Mouse (Mus musculus): ENCODE data around the gene 1700025G04Rik. TPM values are rescaled to one million over a fixed set of nuclear protein-coding genes. Genes with fewer than 3 reads are reported as not detected.

Gene 1700025G04Rik
- total RNA-seq, 2 experiments from 2014 or later, result 62.8 to 67.7 TPM

DNA sequence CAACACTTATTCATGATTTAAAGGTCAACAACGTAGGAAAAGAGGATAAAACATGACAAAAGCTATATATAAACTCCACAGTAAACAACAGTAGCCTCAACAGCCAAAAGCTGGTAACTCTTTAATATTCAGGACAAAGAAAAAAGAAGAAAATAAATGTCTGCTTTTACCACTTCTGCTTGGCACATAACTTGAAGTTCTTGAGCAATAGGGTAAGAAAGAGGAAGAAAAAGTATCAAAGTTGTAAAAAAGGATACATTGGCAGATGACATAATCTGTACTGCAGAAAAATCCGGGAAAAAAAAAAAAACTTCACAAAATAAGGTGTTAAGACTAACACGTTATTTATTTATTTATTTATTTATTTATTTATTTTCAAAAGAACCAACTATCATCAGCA, 131.5 kb downstream of the 1700025G04Rik start:
- DNase-seq, result no peak

DNA sequence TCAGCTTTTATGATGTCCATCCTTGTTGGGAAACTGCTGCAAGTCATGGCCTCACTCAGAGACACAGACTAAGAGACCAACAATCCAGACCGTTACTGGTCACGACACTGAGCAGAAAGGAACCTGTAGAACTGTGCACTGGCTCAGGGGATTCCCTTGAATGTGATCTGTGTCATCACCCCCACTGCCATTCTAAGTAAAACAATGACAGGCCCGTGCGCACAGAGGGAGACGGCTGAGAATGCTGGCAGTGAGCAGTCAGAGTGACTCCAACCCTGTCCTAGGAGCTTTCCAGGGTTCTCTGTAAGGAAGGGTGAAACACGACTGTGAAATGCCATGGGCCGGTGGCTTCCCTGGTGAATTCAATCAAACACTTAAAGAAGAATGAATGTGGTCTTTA, 132.3 kb downstream of the 1700025G04Rik start:
- DNase-seq, result peak; percentile 21

DNA sequence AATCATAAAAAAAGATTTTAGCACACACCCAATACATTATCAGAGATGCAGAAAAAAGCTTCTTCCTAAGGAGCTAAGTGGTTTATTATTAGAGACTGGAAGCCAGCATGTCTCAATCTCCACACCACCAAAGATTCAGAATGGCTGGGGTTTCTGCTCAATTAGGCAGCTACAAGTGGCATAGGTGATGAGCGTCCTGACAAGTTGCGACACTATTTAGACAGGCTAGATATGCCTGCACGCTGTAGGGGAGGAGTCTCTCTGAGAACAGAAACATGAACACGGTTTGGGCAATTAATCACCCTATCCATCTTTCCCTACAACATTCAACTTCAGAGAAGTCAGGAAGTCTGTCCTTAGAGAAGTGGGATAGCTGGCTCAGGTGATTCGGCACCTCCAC, 134.1 kb downstream of the 1700025G04Rik start:
- DNase-seq, result no peak

DNA sequence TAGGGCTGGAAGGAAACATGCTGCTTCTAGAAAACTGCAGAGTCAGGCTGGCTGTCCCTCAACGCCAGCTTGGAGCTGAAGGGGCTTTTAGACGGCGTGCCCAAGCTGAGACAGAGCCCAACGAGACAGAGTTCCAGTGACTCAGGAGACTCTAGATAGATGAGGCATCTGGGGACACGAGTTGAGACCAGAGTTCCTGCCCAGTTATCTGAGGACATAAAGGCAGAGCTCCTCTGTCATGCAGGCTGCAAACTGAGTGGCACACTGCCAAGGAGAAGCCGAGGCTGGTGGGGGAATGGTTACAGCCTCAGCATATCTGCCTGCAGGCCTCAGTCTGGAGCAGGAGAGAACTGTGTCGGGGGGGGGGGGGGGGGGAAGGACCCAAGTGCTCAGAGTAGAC, 136.4 kb downstream of the 1700025G04Rik start:
- peak; percentile 90 for DNase-seq

DNA sequence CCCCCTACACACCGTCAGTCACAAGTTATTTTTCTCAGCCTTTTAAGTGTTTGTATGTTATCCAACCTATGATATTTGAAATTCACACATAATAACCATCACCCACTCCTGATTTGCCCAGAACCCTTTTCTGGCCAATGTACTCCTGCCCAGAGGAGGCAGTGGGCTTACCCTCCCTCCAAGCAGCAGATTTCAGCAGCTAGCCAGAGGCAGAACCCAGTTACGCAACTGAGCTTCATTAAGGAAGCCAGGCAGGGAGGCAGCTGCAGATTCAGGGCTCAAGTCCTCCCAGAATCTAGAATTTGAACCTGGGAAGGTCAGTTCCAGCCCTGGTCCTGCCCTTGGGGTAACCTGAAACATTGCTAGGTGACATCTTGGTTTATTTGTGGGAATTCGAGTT, 141.9 kb downstream of the 1700025G04Rik start:
- DNase-seq, result no peak

DNA sequence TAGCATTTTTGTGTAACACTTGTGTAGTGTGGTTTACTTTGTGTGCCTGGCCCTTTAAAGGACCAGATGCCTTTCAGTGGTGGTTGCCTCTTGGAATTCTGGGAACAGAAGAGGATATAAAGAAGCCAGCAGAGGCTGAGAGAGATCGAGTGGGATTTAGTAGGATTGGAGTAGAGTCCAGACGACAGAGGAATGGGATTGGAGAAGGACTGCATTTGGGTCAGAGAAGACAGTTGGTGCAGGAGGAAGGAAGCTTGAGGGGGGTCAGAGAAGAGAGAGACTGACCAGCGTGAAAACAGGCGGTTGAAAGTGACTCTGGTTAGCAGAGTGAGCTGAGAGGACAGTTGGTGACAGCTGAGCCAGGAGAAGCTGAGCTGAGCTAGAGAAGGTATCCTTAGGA, 142.4 kb downstream of the 1700025G04Rik start:
- DNase-seq, result no peak

DNA sequence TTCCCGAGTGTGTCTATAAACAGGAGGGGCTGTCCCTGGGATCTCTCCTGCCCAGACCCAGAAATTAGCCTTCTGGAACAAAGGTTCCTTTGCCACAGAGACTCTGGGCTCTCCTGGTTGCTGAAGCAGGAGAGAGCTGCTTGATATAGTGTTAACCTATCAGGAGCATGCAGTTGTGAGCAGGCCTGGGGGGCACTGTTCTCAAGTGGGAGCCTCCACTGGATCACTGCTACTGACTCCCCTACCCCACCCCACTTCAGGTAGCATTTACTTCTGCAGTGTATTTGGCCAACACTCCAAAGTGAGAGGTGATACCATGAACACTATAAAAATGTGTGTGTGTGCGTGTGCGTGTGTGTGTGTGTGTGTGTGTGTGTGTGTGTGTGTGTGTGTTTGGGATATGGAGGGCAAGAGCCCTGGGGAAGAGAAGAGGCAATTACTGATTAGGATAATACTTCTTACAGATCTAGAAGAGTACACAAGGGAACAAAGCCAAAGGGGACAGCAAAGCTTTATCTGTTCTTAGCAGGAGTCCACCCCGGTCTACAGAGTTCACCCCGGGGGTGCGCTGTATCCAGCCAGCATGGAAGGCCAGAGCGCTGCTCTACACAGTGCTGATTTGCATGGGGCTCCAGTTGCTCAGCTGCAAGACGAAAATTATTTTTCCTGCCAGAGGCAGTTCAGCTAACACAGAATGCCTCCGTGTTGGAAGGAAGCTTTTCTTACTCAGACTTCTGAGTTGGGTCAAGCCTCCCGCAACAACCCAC, 145.3 kb downstream of the 1700025G04Rik start:
- no peak for DNase-seq

DNA sequence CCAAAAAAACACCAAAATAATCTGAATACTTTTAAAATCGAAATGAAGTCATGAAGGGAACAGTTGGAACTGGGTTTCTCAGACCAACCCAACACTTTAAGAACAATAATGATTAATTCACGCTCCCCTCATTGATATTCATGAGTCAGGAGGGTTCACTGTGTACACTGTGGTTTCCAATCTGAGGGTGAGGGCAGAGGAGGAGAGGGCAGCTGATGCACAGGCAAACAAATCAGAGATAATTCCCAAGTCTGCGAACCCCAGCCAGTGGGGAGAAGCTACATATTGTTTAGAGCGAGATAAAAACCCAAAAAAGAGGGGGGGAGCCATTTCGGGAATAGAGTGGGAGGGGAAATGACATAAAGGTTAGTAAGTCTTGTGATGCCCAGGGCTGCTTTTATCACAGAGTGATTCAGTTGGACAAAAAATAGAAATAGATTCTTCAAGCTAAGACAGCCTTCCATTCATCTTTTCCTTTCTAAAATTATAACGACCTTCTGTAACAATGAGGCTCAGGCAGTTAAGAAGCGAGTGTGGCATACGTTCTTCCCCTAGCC, 146.2 kb downstream of the 1700025G04Rik start:
- no peak for DNase-seq

DNA sequence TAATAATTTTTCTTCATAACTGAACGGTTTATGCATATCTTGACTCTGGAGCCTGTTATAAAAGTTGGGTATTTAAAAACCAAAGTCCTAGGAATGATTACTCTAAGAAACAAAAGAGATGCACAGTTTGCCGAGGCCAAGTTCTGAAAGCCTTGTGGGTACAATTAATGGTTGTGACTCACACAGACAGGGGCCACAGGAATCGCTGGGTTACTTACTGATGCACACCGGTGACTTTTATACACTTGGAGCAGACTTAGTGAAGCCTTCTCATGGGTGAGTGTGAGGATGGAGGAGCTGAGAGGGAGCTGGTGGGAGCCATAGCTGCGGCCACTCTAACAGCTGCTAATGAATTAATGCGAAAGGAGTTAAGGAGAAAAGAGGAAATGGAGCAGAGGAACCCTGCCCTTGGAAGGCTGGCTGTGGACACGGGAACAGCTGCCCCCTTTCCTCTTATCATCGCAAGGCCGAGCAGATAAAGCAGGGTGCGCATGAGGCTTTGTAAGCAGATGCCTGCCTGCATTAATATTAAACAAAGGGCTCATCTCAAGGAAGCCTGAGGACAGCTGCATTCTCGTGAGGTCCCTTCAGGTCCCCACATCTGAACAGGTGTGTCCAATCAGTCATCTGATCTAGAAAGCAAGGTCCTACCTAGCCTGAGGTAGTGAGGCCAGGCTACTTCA, 146.8 kb downstream of the 1700025G04Rik start:
- DNase-seq, result no peak

DNA sequence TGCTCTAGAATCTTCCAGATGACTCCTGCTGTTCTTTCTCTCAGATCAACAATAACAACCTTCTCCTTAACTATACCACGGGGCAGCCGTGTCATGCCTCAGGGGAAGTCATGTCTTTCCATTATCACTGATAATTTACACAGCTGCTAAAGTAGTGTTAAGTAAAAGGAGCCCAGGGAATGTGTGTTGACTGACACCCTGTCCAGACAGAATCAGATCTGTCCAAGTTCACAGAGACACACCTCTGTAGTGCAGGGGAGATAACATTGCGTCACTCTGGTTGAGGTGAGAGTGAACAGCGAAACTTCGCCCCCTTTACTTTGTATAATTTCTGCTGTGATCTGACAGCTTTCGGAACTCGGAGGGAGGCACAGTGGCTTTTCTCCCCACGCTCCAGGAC, 149.9 kb downstream of the 1700025G04Rik start:
- no peak for DNase-seq

DNA sequence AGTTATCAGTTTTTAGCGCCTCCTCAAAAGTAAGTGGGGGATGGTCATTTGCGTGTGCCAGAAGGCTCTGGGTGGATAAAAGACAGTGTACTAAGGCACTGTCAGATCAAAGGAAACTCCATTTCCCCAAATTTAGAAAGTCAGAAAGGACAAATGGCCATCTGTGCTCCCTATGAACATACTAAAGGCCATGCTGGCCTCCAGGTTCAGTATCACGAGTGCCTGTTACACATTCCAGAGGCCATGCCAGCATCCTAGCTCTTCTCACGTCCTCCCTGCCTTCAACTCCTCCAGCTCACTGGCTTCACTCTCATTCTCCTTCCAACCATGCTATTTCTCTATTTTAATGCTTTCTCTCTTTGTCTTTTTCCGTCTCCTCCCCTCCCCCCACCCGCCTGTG, 150.4 kb downstream of the 1700025G04Rik start:
- DNase-seq, result no peak

DNA sequence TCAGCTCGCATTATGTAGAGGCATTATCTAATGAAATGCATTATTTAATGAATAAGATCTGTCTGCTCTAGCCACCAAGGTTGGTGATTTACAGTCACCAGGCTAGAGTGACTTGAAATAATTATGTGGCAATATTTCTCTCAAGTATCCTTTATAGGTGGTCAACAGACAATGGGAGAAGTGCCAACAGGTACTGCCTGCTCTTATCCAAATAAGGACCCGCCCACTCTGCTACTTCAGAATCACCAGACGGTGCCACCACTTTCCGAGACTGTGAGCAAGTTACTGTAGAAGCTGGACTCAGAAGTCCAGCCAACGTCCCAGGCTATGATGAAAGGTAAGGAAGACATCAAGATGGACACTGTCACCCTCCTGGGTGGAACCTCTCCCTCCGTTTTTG, 156.3 kb downstream of the 1700025G04Rik start:
- no peak for DNase-seq

DNA sequence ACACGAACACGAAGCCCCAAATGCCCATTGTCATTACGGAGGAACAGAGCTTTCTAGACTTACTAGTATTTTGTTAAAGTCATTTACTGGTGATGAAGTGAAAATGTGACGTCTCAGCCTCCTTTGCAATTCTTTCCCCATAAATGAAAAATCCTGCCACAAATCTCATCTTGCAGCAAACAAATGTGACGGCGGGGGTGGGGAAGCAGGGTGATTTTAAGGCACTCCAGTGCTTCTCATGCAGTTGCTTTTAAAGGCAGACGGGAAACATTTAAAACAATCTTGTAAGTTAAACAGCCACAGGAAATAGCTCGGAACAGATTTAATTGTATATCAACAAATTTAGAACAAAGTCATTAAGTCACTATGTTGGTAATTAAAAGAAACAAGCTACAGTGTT, 163.1 kb downstream of the 1700025G04Rik start:
- no peak for DNase-seq

DNA sequence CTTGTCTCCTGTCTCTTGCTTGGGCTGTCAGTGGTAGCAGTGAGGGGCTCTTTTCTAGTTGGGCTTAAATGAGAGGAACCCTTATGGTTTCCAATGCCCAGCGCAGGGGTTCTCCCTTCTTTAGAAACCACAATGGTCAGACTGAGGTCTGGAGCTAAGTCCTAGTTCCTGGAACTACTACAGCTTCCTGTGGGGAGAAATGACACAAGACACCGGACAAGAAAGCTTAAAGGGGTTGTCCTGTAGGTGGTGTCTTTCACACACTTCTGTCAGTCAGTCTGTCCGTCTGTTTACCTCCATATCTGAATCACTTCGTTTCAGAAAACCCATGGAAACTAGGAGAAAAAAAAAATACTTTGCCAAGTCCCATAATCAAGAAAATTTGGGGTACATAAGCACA, 163.8 kb downstream of the 1700025G04Rik start:
- DNase-seq, result no peak

DNA sequence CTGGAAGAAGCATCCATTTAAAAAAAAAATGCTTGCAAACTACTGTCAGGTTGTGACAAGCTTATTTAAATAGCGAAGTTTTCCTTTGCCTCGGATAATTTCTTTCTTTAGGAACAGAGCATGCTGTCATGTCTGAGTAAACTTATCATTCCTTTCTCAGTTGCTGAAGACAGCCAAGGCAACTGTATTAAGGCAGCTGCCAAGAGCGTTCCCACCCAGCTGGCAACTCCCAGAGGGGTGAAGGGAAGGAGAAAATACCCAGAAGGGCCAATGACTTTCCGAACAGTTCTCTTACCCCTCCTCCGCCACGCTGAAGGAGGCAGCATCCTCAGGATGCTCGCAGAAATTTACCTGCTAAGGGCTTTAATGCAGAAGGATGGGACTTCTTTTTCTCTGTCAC, 164.2 kb downstream of the 1700025G04Rik start:
- peak; percentile 24 for DNase-seq

DNA sequence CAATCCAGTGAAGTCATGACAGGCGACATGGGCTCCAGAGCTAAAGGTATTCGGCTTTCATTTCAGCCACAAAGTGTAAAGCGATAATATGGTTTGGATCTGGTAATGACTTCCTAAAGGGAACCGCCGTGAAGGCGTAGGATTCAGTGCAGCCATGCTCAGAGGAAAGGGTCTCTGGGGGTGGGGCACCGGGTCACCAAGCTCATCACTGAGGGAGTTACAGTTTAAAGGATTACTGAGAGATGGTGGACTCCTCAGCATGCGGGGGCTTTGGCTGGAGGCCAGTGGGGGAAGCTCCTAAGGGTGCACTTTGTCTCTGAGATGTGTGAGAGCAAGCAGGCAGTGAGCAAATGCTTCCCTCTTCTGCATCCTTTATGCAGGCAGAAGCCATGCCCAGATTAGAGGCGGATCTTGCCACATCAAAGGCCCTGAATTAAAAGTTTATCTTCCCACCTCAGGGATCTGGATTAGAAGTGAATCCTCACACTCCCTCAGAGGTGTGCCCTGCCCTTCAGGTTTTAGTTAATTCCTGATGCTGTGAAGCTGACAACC, 171.0 kb downstream of the 1700025G04Rik start:
- no peak for DNase-seq

DNA sequence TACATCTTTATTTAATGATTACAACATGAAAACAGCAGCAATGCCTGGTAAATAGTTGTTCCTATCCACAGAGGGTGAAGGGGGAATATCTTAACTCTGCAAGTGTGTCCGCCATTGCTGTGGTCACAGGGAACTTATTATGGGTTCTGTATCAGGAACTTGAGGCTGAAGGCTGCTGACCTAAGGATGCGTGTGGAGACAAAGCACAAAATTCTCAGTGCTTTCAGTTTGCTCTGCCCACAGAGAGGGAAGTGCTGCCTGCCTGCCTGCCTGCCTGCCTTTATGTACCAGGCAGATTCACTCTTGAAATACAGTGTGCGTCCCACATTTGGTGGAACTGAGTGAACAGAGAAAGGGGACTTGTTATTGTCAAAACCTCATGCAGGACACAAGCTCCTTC, 172.2 kb downstream of the 1700025G04Rik start:
- DNase-seq, result no peak

DNA sequence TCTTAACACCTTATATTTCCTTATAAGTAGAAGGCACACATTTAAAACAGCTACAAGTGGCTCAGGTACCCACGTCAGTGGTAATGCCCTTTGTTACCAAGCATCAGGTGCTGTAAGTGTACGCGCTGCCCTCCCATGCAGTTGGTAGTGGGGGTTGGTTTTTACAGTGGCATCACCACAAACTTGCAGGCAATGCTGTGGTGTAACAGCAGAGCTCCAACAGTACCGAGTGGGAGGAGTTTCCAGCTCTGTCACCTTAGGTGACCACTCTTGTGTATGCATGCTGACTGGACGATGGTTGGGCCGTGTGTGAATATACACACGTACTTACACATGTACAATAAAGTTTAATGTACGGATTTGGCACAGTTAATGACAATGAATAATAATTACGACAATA, 175.4 kb downstream of the 1700025G04Rik start:
- DNase-seq, result no peak

DNA sequence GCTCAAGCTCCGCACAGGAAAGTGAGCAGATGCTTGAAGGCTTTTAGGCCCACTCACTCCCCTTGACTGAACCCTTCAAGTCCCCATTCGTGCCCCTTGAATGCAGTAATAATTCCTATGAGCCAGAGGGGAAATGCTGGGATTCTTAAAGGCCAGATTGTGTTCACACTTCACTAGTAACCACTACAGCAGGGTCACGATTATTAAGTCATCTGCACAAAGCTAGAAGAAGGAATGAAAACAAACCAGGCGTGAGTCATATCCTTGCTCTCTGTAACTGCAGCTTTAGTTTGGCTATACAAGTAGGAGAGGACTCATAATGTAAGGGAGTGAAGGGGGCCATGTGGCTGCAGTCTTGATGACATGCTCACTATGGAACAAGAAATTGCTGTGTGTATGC, 182.9 kb downstream of the 1700025G04Rik start:
- DNase-seq, result no peak

DNA sequence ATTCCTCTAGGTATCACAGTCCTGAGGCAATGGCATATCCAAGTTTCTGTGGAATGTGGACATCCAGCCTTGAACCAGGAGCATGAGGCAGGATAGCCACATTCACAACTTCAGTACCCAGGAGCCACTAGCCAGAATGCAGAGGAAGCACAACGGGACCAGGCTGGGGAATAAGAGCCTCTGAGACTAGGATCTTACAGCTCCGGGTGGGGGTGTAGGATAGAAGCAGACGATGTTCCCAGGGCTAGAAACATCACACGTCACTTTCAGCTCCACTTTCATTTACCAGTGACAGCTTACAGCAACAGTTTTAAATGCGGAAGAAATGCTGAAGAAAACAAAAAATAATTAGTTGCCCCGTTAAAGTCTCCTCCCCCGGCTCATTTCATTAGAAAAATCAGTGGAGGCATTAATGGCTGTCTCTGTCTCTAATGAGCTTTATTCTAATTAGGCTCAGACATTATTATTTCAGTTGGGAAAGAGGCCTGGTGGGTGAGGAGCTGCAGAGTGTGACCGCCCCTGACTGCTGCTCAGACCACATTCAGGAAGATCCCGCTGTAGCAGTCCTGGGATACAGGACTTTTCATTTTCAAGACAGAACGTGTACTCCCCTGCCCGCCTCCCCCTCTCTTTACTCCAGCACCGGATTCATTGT, 189.1 kb downstream of the 1700025G04Rik start:
- DNase-seq, result no peak

DNA sequence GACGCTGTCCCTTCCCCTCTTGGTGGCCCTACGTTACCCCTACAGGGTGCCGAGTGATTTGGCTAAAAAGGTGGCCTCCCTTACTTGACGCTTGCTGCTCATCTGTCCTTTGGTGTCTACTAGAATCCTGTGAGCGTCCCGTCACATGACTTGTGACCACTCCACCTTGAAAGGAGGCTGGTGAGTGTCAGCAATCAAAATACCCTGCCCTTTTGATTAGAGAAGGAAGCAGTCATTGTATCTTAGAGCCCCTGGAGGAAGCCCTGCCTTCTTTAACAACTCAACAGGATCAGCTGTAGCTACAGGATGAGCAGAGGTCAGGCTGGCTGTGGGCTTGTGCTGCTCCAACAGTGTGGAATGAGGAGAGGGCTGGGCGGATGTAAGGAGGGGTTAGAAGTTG, 190.0 kb downstream of the 1700025G04Rik start:
- no peak for DNase-seq

DNA sequence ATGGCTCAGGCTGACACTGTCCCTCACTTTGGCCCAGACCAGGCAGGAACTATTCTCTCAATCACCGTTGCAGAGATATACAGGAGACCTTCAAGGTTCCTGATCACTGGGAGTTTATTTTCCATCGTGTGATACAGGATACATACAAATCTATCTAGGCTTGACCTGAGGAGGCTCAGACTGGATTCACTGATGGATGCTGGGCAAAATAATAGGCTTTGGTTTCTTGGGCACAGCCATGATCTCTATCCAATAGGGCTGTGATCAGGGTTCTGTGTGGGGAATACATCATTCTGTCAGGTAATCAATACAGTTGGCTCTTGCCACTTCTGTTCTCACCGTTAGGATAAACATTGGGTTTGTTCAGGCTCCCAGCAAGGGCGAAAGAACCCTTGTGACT, 194.5 kb downstream of the 1700025G04Rik start:
- DNase-seq, result no peak

DNA sequence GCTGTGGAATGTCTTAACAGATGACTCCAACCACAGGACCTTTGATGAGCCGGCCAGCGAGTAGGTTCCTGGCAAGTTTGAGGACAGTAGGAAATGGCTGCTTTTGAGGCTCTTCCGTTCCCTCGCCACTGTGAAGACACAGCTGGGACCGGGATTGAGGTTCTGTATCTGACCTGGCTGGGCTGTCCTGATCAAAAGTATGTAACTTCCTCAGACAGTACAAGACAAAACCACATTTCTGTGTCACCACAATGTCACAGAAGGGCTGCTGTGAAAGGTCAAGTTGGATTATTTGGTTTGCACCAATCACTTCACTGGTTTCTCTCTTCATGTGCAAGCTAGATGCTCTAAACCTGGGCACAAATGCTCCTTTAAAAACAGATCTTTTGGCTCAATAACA, 195.9 kb downstream of the 1700025G04Rik start:
- no peak for DNase-seq
